Mouse (Mus musculus) common myeloid progenitor, adult 5-6 weeks (primary cell): ENCODE data around the gene Hs3st3b1. TPM values are rescaled to one million over a fixed set of nuclear protein-coding genes. Genes with fewer than 3 reads are reported as not detected.
A peak's percentile ranks its signal among the peaks of the same experiment; 100 is the strongest.

Source experiments
- ATAC-seq: replicated peaks from 2 replicates; pipeline ENCODE4 v1.8.0; 2016; ENCODE audit warnings: low read depth, mild to moderate bottlenecking, moderate TSS enrichment, inconsistent platforms; ENCODE audit not compliant: poor library complexity, severe bottlenecking
- total RNA-seq: library from RNA; stranded (forward); fragments of 200-1000, 187-1606 nt; gene quantifications from 2 replicates; pipeline ENCODE4 v1.2.3, GENCODE M21; 2017

Gene Hs3st3b1
- total RNA-seq = 0.41 and 0.73 TPM in 2 replicates

GRCm38 (mm10) chr11:63922091-63922621 lies at the start of gene Hs3st3b1:
Gene Hs3st3b1, minus strand, starts transcription at chr11:63922290.
- ATAC-seq = peak; percentile 77

GRCm38 (mm10) chr11:63971462-63971861 lies 49.4 kb upstream of the Hs3st3b1 start:
- no peak for ATAC-seq

- ATAC-seq = no peak
Measured at GRCm38 (mm10) chr11:63970818-63971217, 48.7 kb upstream of the Hs3st3b1 start.

GRCm38 (mm10) chr11:63969205-63969910 lies 47.3 kb upstream of the Hs3st3b1 start:
- ATAC-seq = no peak

- peak; percentile 27 for ATAC-seq
Measured at GRCm38 (mm10) chr11:63968388-63969035, 46.4 kb upstream of the Hs3st3b1 start.

- ATAC-seq = no peak
Measured at GRCm38 (mm10) chr11:63967641-63968387, 45.7 kb upstream of the Hs3st3b1 start.

- ATAC-seq = peak; percentile 59
Measured at GRCm38 (mm10) chr11:63965437-63965836, 43.3 kb upstream of the Hs3st3b1 start.

- ATAC-seq = peak; percentile 83
Measured at GRCm38 (mm10) chr11:63957207-63957606, 35.1 kb upstream of the Hs3st3b1 start.

- no peak for ATAC-seq
Measured at GRCm38 (mm10) chr11:63956748-63957147, 34.7 kb upstream of the Hs3st3b1 start.

GRCm38 (mm10) chr11:63953887-63954286 lies 31.8 kb upstream of the Hs3st3b1 start:
- no peak for ATAC-seq

- no peak for ATAC-seq
Measured at GRCm38 (mm10) chr11:63952743-63953191, 30.7 kb upstream of the Hs3st3b1 start.

GRCm38 (mm10) chr11:63951831-63952631 lies 29.9 kb upstream of the Hs3st3b1 start:
- peak; percentile 79 for ATAC-seq

- 0 out of 2 replicates have a peak, but pooled peaks have one; percentile 26 for ATAC-seq
Measured at GRCm38 (mm10) chr11:63948371-63948770, 26.3 kb upstream of the Hs3st3b1 start.

GRCm38 (mm10) chr11:63947024-63947423 lies 24.9 kb upstream of the Hs3st3b1 start:
- ATAC-seq = no peak

- no peak for ATAC-seq
Measured at GRCm38 (mm10) chr11:63943947-63944346, 21.9 kb upstream of the Hs3st3b1 start.

GRCm38 (mm10) chr11:63943268-63943890 lies 21.3 kb upstream of the Hs3st3b1 start:
- ATAC-seq = no peak

GRCm38 (mm10) chr11:63942177-63942576 lies 20.1 kb upstream of the Hs3st3b1 start:
- ATAC-seq = no peak

- no peak for ATAC-seq
Measured at GRCm38 (mm10) chr11:63936641-63937040, 14.6 kb upstream of the Hs3st3b1 start.

GRCm38 (mm10) chr11:63926901-63927300 lies 4.8 kb upstream of the Hs3st3b1 start:
- ATAC-seq = no peak
